Mouse (Mus musculus) embryonic facial prominence, embryonic 15.5 days (tissue): ENCODE data around the gene Rps6kc1. TPM values are rescaled to one million over a fixed set of nuclear protein-coding genes. Genes with fewer than 3 reads are reported as not detected.

Source experiments
- ATAC-seq: fragments of 200-750 bp; cut with Nextera tagmentation; 2 replicates; pipeline ENCODE4 v1.8.0; 2017; ENCODE audit warnings: low read depth, moderate TSS enrichment; ENCODE audit not compliant: insufficient number of reproducible peaks, low FRiP score, low TSS enrichment
- H3K27ac ChIP-seq: fragments of 300-500 bp; sonication (generic); replicated peaks from 2 replicates; pipeline ENCODE4 v1.5.1; 2015; ENCODE audit warnings: mild to moderate bottlenecking, inconsistent platforms
- H3K27me3 ChIP-seq: fragments of 300-500 bp; sonication (generic); 2 replicates; pipeline ENCODE4 v1.6.1; 2015; ENCODE audit warnings: inconsistent platforms
- H3K36me3 ChIP-seq: fragments of 300-500 bp; sonication (generic); 2 replicates; pipeline ENCODE4 v1.6.1; 2015; ENCODE audit warnings: mild to moderate bottlenecking, inconsistent platforms
- H3K4me1 ChIP-seq: fragments of 300-500 bp; sonication (generic); 2 replicates; pipeline ENCODE4 v1.6.1; 2015; ENCODE audit warnings: inconsistent platforms
- H3K4me2 ChIP-seq: fragments of 300-500 bp; sonication (generic); replicated peaks from 2 replicates; pipeline ENCODE4 v1.6.1; 2015; ENCODE audit warnings: mild to moderate bottlenecking, inconsistent platforms
- H3K4me3 ChIP-seq: fragments of 300-500 bp; sonication (generic); replicated peaks from 2 replicates; pipeline ENCODE4 v1.5.1; 2015; ENCODE audit warnings: mild to moderate bottlenecking, inconsistent platforms
- H3K9ac ChIP-seq: fragments of 300-500 bp; sonication (generic); 2 replicates; pipeline ENCODE4 v1.6.1; 2015; ENCODE audit warnings: inconsistent platforms
- H3K9me3 ChIP-seq: fragments of 300-500 bp; sonication (generic); replicated peaks from 2 replicates; pipeline ENCODE4 v1.6.1; 2016; ENCODE audit warnings: inconsistent platforms
- WGBS: fragments of 180-500 bp; shearing (Covaris S2); methylation state at CpG from one replicate; pipeline ENCODE4 v1.1.7; 2015; 5-methylcytosine and 5-hydroxymethylcytosine counted together
- polyA plus RNA-seq: library from polyadenylated mRNA; unstranded; fragments of >200 nt; fragmentation: Nextera tagmentation; extraction: Ambion mirVana; gene quantifications from 2 replicates; pipeline ENCODE4 v1.2.1, GENCODE M21; 2015

Gene Rps6kc1
- polyA plus RNA-seq = 15.2 and 16.2 TPM in 2 replicates

GRCm38 (mm10) chr1:190911415-190912123 lies at the start of gene Rps6kc1:
Gene Rps6kc1, minus strand, starts transcription at chr1:190911770.
- Histone ChIP-seq H3K36me3 (no peaks in the 10 kb centered on the region), H3K4me1 (peaks cover 11% of the 10 kb centered on the region), H3K4me2 (peak within 1 kb of the TSS; percentile 88), H3K9me3 (no peaks in the 10 kb centered on the region), H3K27ac (peak within 1 kb of the TSS; percentile 58), H3K27me3 (no peaks in the 10 kb centered on the region), H3K4me3 (peak within 1 kb of the TSS; percentile 92), H3K9ac (peak within 1 kb of the TSS; percentile 81)
- peak; percentile 86 for ATAC-seq
- under 1% methylated on average over 47 of the region's 47 CpGs for WGBS

- H3K27ac ChIP-seq = no peak overlapping the region
- ATAC-seq = no peak
- 82% methylated on average over 5 of the region's 5 CpGs for WGBS
- H3K9ac ChIP-seq = no peak overlapping the region
- peaks cover 65% of the 10 kb centered on the region for H3K36me3 ChIP-seq
- H3K27me3 ChIP-seq = no peaks in the 10 kb centered on the region
- H3K9me3 ChIP-seq = no peaks in the 10 kb centered on the region
- H3K4me1 ChIP-seq = no peaks in the 10 kb centered on the region
- H3K4me2 ChIP-seq = no peak overlapping the region
- no peak overlapping the region for H3K4me3 ChIP-seq
Observed at GRCm38 (mm10) chr1:190958821-190959220, 47.3 kb upstream of the Rps6kc1 start.

GRCm38 (mm10) chr1:190953009-190953408 lies 41.4 kb upstream of the Rps6kc1 start:
- Histone ChIP-seq H3K4me1 (peaks cover 4% of the 10 kb centered on the region; the same call in 1 of the 2 replicates), H3K4me2 (no peak overlapping the region), H3K9me3 (no peaks in the 10 kb centered on the region), H3K27me3 (no peaks in the 10 kb centered on the region), H3K36me3 (peaks cover 80% of the 10 kb centered on the region), H3K4me3 (no peak overlapping the region), H3K27ac (peak overlapping the region; percentile 45), H3K9ac (no peak overlapping the region)
- 40% methylated on average over 3 of the region's 3 CpGs for WGBS
- ATAC-seq = peak; percentile 70

GRCm38 (mm10) chr1:190951014-190951413 lies 39.4 kb upstream of the Rps6kc1 start:
- H3K9ac ChIP-seq = no peak overlapping the region
- no peak for ATAC-seq
- H3K27ac ChIP-seq = no peak overlapping the region
- H3K36me3 ChIP-seq = peaks cover 75% of the 10 kb centered on the region
- 84% methylated on average over 5 of the region's 5 CpGs for WGBS
- peaks cover 4% of the 10 kb centered on the region; the same call in 1 of the 2 replicates for H3K4me1 ChIP-seq
- no peaks in the 10 kb centered on the region for H3K27me3 ChIP-seq
- H3K4me3 ChIP-seq = no peak overlapping the region
- H3K9me3 ChIP-seq = no peaks in the 10 kb centered on the region
- no peak overlapping the region for H3K4me2 ChIP-seq

GRCm38 (mm10) chr1:190948846-190949245 lies 37.3 kb upstream of the Rps6kc1 start:
- no peaks in the 10 kb centered on the region for H3K9me3 ChIP-seq
- H3K4me1 ChIP-seq = peaks cover 4% of the 10 kb centered on the region; the same call in 1 of the 2 replicates
- peaks cover 88% of the 10 kb centered on the region for H3K36me3 ChIP-seq
- ATAC-seq = no peak
- no peak overlapping the region for H3K4me3 ChIP-seq
- H3K27me3 ChIP-seq = no peaks in the 10 kb centered on the region
- no peak overlapping the region for H3K9ac ChIP-seq
- WGBS = 81% methylated on average over 17 of the region's 17 CpGs
- H3K27ac ChIP-seq = no peak overlapping the region
- H3K4me2 ChIP-seq = no peak overlapping the region

- Histone ChIP-seq H3K36me3 (peaks cover 88% of the 10 kb centered on the region), H3K4me2 (no peak overlapping the region), H3K9ac (no peak overlapping the region), H3K27me3 (no peaks in the 10 kb centered on the region), H3K4me3 (no peak overlapping the region), H3K9me3 (no peaks in the 10 kb centered on the region), H3K27ac (no peak overlapping the region), H3K4me1 (peaks cover 4% of the 10 kb centered on the region; the same call in 1 of the 2 replicates)
- WGBS = 77% methylated on average over 7 of the region's 7 CpGs
- ATAC-seq = no peak
Observed at GRCm38 (mm10) chr1:190948439-190948838, 36.9 kb upstream of the Rps6kc1 start.

- no peak overlapping the region for H3K27ac ChIP-seq
- no peak overlapping the region for H3K9ac ChIP-seq
- H3K4me3 ChIP-seq = no peak overlapping the region
- WGBS = 69% methylated on average over 5 of the region's 5 CpGs
- peaks cover 88% of the 10 kb centered on the region for H3K36me3 ChIP-seq
- H3K27me3 ChIP-seq = no peaks in the 10 kb centered on the region
- no peak for ATAC-seq
- no peak overlapping the region for H3K4me2 ChIP-seq
- peaks cover 4% of the 10 kb centered on the region; the same call in 1 of the 2 replicates for H3K4me1 ChIP-seq
- no peaks in the 10 kb centered on the region for H3K9me3 ChIP-seq
Observed at GRCm38 (mm10) chr1:190947986-190948385, 36.4 kb upstream of the Rps6kc1 start.

- H3K4me3 ChIP-seq = no peak overlapping the region
- WGBS = 42% methylated on average over 6 of the region's 6 CpGs
- no peak overlapping the region for H3K4me2 ChIP-seq
Observed at GRCm38 (mm10) chr1:190944109-190944760, 32.7 kb upstream of the Rps6kc1 start.

GRCm38 (mm10) chr1:190939803-190940202 lies 28.2 kb upstream of the Rps6kc1 start:
- no peaks in the 10 kb centered on the region for H3K4me1 ChIP-seq
- 86% methylated on average over 7 of the region's 7 CpGs for WGBS
- H3K36me3 ChIP-seq = peaks cover 72% of the 10 kb centered on the region
- no peak overlapping the region for H3K27ac ChIP-seq
- H3K27me3 ChIP-seq = no peaks in the 10 kb centered on the region
- H3K4me2 ChIP-seq = no peak overlapping the region
- H3K4me3 ChIP-seq = no peak overlapping the region
- no peak for ATAC-seq
- no peaks in the 10 kb centered on the region for H3K9me3 ChIP-seq
- no peak overlapping the region for H3K9ac ChIP-seq

More at GRCm38 (mm10) chr1:190944109-190944760, 32.7 kb upstream of the Rps6kc1 start:
- peak; percentile 81 for ATAC-seq
- Histone ChIP-seq H3K27me3 (no peaks in the 10 kb centered on the region), H3K36me3 (peaks cover 89% of the 10 kb centered on the region), H3K27ac (no peak overlapping the region), H3K9ac (no peak overlapping the region), H3K4me1 (no peaks in the 10 kb centered on the region), H3K9me3 (no peaks in the 10 kb centered on the region)

- Histone ChIP-seq H3K4me3 (no peak overlapping the region), H3K9ac (no peak overlapping the region), H3K4me2 (no peak overlapping the region), H3K36me3 (peaks cover 17% of the 10 kb centered on the region; the same call in 1 of the 2 replicates), H3K9me3 (no peaks in the 10 kb centered on the region), H3K27ac (no peak overlapping the region), H3K27me3 (no peaks in the 10 kb centered on the region), H3K4me1 (peaks cover 13% of the 10 kb centered on the region)
- WGBS = 86% methylated on average over 6 of the region's 6 CpGs
- ATAC-seq = no peak
Observed at GRCm38 (mm10) chr1:190930181-190930580, 18.6 kb upstream of the Rps6kc1 start.

- Histone ChIP-seq H3K9me3 (no peaks in the 10 kb centered on the region), H3K27me3 (no peaks in the 10 kb centered on the region), H3K4me2 (peak overlapping the region; percentile 50), H3K4me3 (peak overlapping the region; percentile 79), H3K27ac (peak overlapping the region; percentile 99), H3K36me3 (peaks cover 6% of the 10 kb centered on the region; the same call in 1 of the 2 replicates), H3K9ac (peak overlapping the region; percentile 78), H3K4me1 (peaks cover 13% of the 10 kb centered on the region)
- WGBS = 4% methylated on average over 26 of the region's 27 CpGs
- ATAC-seq = peak; percentile 65
Observed at GRCm38 (mm10) chr1:190929010-190929695, 17.6 kb upstream of the Rps6kc1 start.
